In the genomic region with DNA sequence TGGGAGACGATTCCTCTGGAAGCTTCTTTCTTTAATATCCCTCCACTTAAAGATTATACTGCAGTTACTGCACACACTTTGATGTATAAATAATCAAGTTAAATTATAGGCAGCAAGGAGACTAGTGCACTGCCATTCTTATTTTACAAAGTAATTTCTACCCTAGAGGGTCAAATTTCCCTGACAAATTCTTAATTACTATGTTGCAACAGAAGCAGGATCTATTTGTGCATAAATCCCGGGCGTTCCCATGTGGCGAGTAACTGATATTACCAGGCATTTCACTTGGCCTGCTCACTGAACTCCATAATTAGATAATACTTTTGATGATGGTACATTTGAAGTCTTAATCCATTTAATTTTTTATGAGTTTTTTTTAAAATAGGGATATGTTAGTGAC, we compare ENCODE assay signal across 17 mouse cellular contexts.
A peak's percentile ranks its signal among the peaks of the same experiment; 100 is the strongest.
DNase-seq lines count a peak whose midpoint lies in the region; ATAC-seq lines count a peak whose summit lies in the region.
"Had no signal": no experiment of that assay in that cellular context is flagged by ENCODE, and none has a peak within 500 bp of the region (broad histone marks: within the 10 kb centered on the region; RNA-seq: fewer than 3 reads in every experiment).

No protein-coding gene starts in this region.

- no peaks in the 10 kb centered on the region for H3K27me3 ChIP-seq in hindbrain, embryonic 15.5 days
- no peaks in the 10 kb centered on the region for H3K27me3 ChIP-seq in hindbrain, embryonic 10.5 days (ENCODE audit: insufficient read depth, poor library complexity, severe bottlenecking)
- no peaks in the 10 kb centered on the region for H3K27me3 ChIP-seq in midbrain, embryonic 15.5 days (replicated peaks)
- no peaks in the 10 kb centered on the region for H3K27me3 ChIP-seq in midbrain, embryonic 10.5 days (ENCODE audit: low read depth, poor library complexity, severe bottlenecking)
- no peaks in the 10 kb centered on the region for H3K27me3 ChIP-seq in embryonic facial prominence, embryonic 14.5 days (replicated peaks; ENCODE audit: control insufficient read depth, insufficient read depth, low read length)
- H3K27me3 ChIP-seq: embryonic facial prominence, embryonic 12.5 days; forebrain, embryonic 12.5 days; heart, embryonic 13.5 days; intestine, embryonic 15.5 days had no signal

- no peak overlapping the region for H3K27ac ChIP-seq in hindbrain, embryonic 15.5 days (replicated peaks)
- no peak overlapping the region for H3K27ac ChIP-seq in hindbrain, embryonic 10.5 days
- no peak overlapping the region for H3K27ac ChIP-seq in midbrain, embryonic 15.5 days
- no peak overlapping the region for H3K27ac ChIP-seq in midbrain, embryonic 10.5 days (replicated peaks)
- H3K27ac ChIP-seq in embryonic facial prominence, embryonic 14.5 days (replicated peaks; ENCODE audit: low read depth, low read length) = no peak overlapping the region
- H3K27ac ChIP-seq: embryonic facial prominence, embryonic 12.5 days; forebrain, embryonic 12.5 days; gastrocnemius, adult 2 months; heart, embryonic 13.5 days; intestine, embryonic 15.5 days had no signal

- H3K9me3 ChIP-seq in hindbrain, embryonic 15.5 days = no peaks in the 10 kb centered on the region
- H3K9me3 ChIP-seq in hindbrain, embryonic 10.5 days = no peaks in the 10 kb centered on the region
- no peaks in the 10 kb centered on the region for H3K9me3 ChIP-seq in midbrain, embryonic 15.5 days
- H3K9me3 ChIP-seq in midbrain, embryonic 10.5 days (replicated peaks) = no peaks in the 10 kb centered on the region
- no peaks in the 10 kb centered on the region for H3K9me3 ChIP-seq in embryonic facial prominence, embryonic 14.5 days (ENCODE audit: control insufficient read depth, low read length)
- H3K9me3 ChIP-seq: embryonic facial prominence, embryonic 12.5 days; forebrain, embryonic 12.5 days; heart, embryonic 13.5 days; intestine, embryonic 15.5 days had no signal

- no peak overlapping the region for H3K9ac ChIP-seq in hindbrain, embryonic 15.5 days
- no peak overlapping the region for H3K9ac ChIP-seq in midbrain, embryonic 15.5 days
- H3K9ac ChIP-seq in embryonic facial prominence, embryonic 14.5 days (ENCODE audit: low read depth, low read length) = no peak overlapping the region
- H3K9ac ChIP-seq: embryonic facial prominence, embryonic 12.5 days; forebrain, embryonic 12.5 days; heart, embryonic 13.5 days; intestine, embryonic 15.5 days had no signal

- H3K4me3 ChIP-seq in hindbrain, embryonic 15.5 days = no peak overlapping the region
- no peak overlapping the region for H3K4me3 ChIP-seq in hindbrain, embryonic 10.5 days
- H3K4me3 ChIP-seq in midbrain, embryonic 15.5 days = no peak overlapping the region
- no peak overlapping the region for H3K4me3 ChIP-seq in midbrain, embryonic 10.5 days
- no peak overlapping the region for H3K4me3 ChIP-seq in embryonic facial prominence, embryonic 14.5 days (ENCODE audit: low read depth, low read length)
- H3K4me3 ChIP-seq: embryonic facial prominence, embryonic 12.5 days; forebrain, embryonic 12.5 days; gastrocnemius, adult 2 months; heart, embryonic 13.5 days; intestine, embryonic 15.5 days had no signal

- 60% methylated on average over 4 of the region's 4 CpGs for WGBS in hindbrain, embryonic 15.5 days
- 93% methylated on average over 4 of the region's 4 CpGs for WGBS in hindbrain, embryonic 10.5 days
- 55% methylated on average over 4 of the region's 4 CpGs for WGBS in midbrain, embryonic 15.5 days
- 91% methylated on average over 4 of the region's 4 CpGs for WGBS in midbrain, embryonic 10.5 days
- 56% methylated on average over 4 of the region's 4 CpGs for WGBS in embryonic facial prominence, embryonic 14.5 days

- DNase-seq in hindbrain, embryonic 10.5 days (ENCODE audit: low spot score) = no peak
- DNase-seq in midbrain, embryonic 10.5 days (ENCODE audit: low spot score) = no peak
- peak; percentile 13 for DNase-seq in embryonic facial prominence, embryonic 14.5 days (ENCODE audit: low spot score)
- DNase-seq in kidney, adult 9 months = no peak
- DNase-seq: adrenal gland, adult 2 months; adrenal gland, postnatal 25 days; cerebellum, adult 2 months; cerebellum, postnatal 10 days; gastrocnemius, adult 2 months; gastrocnemius, postnatal 25 days; heart, postnatal 4 days had no signal

- no peak for ATAC-seq in hindbrain, embryonic 15.5 days (ENCODE audit: low FRiP score, low read depth)
- ATAC-seq in midbrain, embryonic 15.5 days (replicated peaks) = peak; percentile 60; the same call in 1 of the 2 replicates
- no peak for ATAC-seq in embryonic facial prominence, embryonic 14.5 days (ENCODE audit: low read depth)
- ATAC-seq: intestine, embryonic 15.5 days had no signal

- no peaks in the 10 kb centered on the region for H3K36me3 ChIP-seq in hindbrain, embryonic 15.5 days
- no peaks in the 10 kb centered on the region for H3K36me3 ChIP-seq in hindbrain, embryonic 10.5 days
- H3K36me3 ChIP-seq in midbrain, embryonic 15.5 days (replicated peaks) = no peaks in the 10 kb centered on the region
- H3K36me3 ChIP-seq in midbrain, embryonic 10.5 days = no peaks in the 10 kb centered on the region
- H3K36me3 ChIP-seq in embryonic facial prominence, embryonic 14.5 days (ENCODE audit: control insufficient read depth, insufficient read depth, low read length) = no peaks in the 10 kb centered on the region
- H3K36me3 ChIP-seq: embryonic facial prominence, embryonic 12.5 days; forebrain, embryonic 12.5 days; heart, embryonic 13.5 days; intestine, embryonic 15.5 days had no signal

- no peaks in the 10 kb centered on the region for H3K4me1 ChIP-seq in hindbrain, embryonic 15.5 days (replicated peaks)
- no peaks in the 10 kb centered on the region for H3K4me1 ChIP-seq in hindbrain, embryonic 10.5 days (replicated peaks)
- no peaks in the 10 kb centered on the region for H3K4me1 ChIP-seq in midbrain, embryonic 15.5 days
- no peaks in the 10 kb centered on the region for H3K4me1 ChIP-seq in midbrain, embryonic 10.5 days
- no peaks in the 10 kb centered on the region for H3K4me1 ChIP-seq in embryonic facial prominence, embryonic 14.5 days (ENCODE audit: control insufficient read depth, insufficient read depth, low read length)
- H3K4me1 ChIP-seq: embryonic facial prominence, embryonic 12.5 days; forebrain, embryonic 12.5 days; heart, embryonic 13.5 days; intestine, embryonic 15.5 days had no signal

- H3K4me2 ChIP-seq in hindbrain, embryonic 15.5 days = 0 out of 2 replicates have a peak overlapping the region, but pooled peaks have one; percentile 17
- H3K4me2 ChIP-seq in midbrain, embryonic 15.5 days = no peak overlapping the region
- H3K4me2 ChIP-seq in embryonic facial prominence, embryonic 14.5 days (ENCODE audit: low read depth, low read length) = no peak overlapping the region
- H3K4me2 ChIP-seq: embryonic facial prominence, embryonic 12.5 days; forebrain, embryonic 12.5 days; heart, embryonic 13.5 days; intestine, embryonic 15.5 days had no signal
